Mouse (Mus musculus): ENCODE measurements around the gene Syndig1.
A peak's percentile ranks its signal among the peaks of the same experiment; 100 is the strongest.

Syndig1 gene

GRCm38 (mm10) chr2:149980419-149980818 is 151.4 kb downstream of the Syndig1 start:
- no peak for DNase-seq (ENCODE audit: low spot score in 2 of 2)

- no peak for DNase-seq (ENCODE audit: low spot score in 2 of 2)
Observed at GRCm38 (mm10) chr2:149982466-149982865, 153.5 kb downstream of the Syndig1 start.

- no peak for DNase-seq (ENCODE audit: low spot score in 2 of 2)
Observed at GRCm38 (mm10) chr2:149983107-149983506, 154.1 kb downstream of the Syndig1 start.

GRCm38 (mm10) chr2:149987610-149988009 is 158.6 kb downstream of the Syndig1 start:
- no peak for DNase-seq (ENCODE audit: low spot score in 2 of 2)

- DNase-seq (ENCODE audit: low spot score in 2 of 2): no peak
Observed at GRCm38 (mm10) chr2:149991506-149991905, 162.5 kb downstream of the Syndig1 start.

GRCm38 (mm10) chr2:149992921-149993320 is 163.9 kb downstream of the Syndig1 start:
- no peak for DNase-seq (ENCODE audit: low spot score in 2 of 2)

- no peak for DNase-seq (ENCODE audit: low spot score in 2 of 2)
Observed at GRCm38 (mm10) chr2:149996382-149996964, 167.5 kb downstream of the Syndig1 start.

GRCm38 (mm10) chr2:149997657-149998056 is 168.6 kb downstream of the Syndig1 start:
- no peak for DNase-seq (ENCODE audit: low spot score in 2 of 2)

- DNase-seq (ENCODE audit: low spot score in 2 of 2): no peak
Observed at GRCm38 (mm10) chr2:149998373-149999108, 169.5 kb downstream of the Syndig1 start.

- no peak for DNase-seq (ENCODE audit: low spot score in 2 of 2)
Observed at GRCm38 (mm10) chr2:150000564-150000963, 171.6 kb downstream of the Syndig1 start.

- no peak for DNase-seq (ENCODE audit: low spot score in 2 of 2)
Observed at GRCm38 (mm10) chr2:150003499-150003898, 174.5 kb downstream of the Syndig1 start.

- DNase-seq (ENCODE audit: low spot score in 2 of 2): no peak
Observed at GRCm38 (mm10) chr2:150012787-150013346, 183.9 kb downstream of the Syndig1 start.

GRCm38 (mm10) chr2:150013785-150014184 is 184.8 kb downstream of the Syndig1 start:
- DNase-seq (ENCODE audit: low spot score in 2 of 2): no peak

GRCm38 (mm10) chr2:150016303-150016702 is 187.3 kb downstream of the Syndig1 start:
- DNase-seq (ENCODE audit: low spot score in 2 of 2): no peak

- DNase-seq (ENCODE audit: low spot score in 2 of 2): no peak
Observed at GRCm38 (mm10) chr2:150020706-150021105, 191.7 kb downstream of the Syndig1 start.

GRCm38 (mm10) chr2:150023873-150024339 is 194.9 kb downstream of the Syndig1 start:
- DNase-seq (ENCODE audit: low spot score in 2 of 2): peak in 1 of 2 experiments; percentile 4

GRCm38 (mm10) chr2:150043531-150043930 is 214.5 kb downstream of the Syndig1 start:
- DNase-seq (ENCODE audit: low spot score in 2 of 2): no peak
